Mouse (Mus musculus): ENCODE measurements around the gene Rpl22.

- no peak for TF ChIP-seq SMC3 (IDR thresholded peaks at IDR 0.05; ENCODE audit: low read depth, low read length)
- TF ChIP-seq CTCF (conservative IDR thresholded peaks at IDR 0.05 in 1 of 2, IDR thresholded peaks at IDR 0.05 in 1 of 2; ENCODE audit: low read depth in 2 of 2, low read length in 2 of 2), result no peak
- TF ChIP-seq EP300 (IDR thresholded peaks at IDR 0.05; ENCODE audit: low read length), result no peak
Observed at GRCm38 (mm10) chr4:152286887-152287286, 38.7 kb upstream of the Rpl22 start.
